Mouse (Mus musculus) heart, embryonic 16.5 days (tissue): Measurements from ENCODE around the gene Fam241b. TPM values are rescaled to one million over a fixed set of nuclear protein-coding genes. Genes with fewer than 3 reads are reported as not detected.

Experiments
- ATAC-seq: fragments of 200-750 bp; cut with Nextera tagmentation; replicated peaks from 2 replicates; pipeline ENCODE4 v1.8.0; 2017; ENCODE audit warnings: moderate number of reproducible peaks; ENCODE audit not compliant: insufficient read depth, low FRiP score; ENCODE audit errors: extremely low read depth
- H3K27ac ChIP-seq: fragments of 300-500 bp; sonication (generic); 2 replicates; pipeline ENCODE4 v1.5.1; 2014; ENCODE audit warnings: mild to moderate bottlenecking, low read length, control low read depth, moderate library complexity
- H3K27me3 ChIP-seq: fragments of 300-500 bp; sonication (generic); 2 replicates; pipeline ENCODE4 v1.6.1; 2014; ENCODE audit warnings: low read length, mixed read lengths; ENCODE audit not compliant: control insufficient read depth, insufficient read depth
- H3K36me3 ChIP-seq: fragments of 300-500 bp; sonication (generic); 2 replicates; pipeline ENCODE4 v1.6.1; 2014; ENCODE audit not compliant: control insufficient read depth, insufficient read depth
- H3K4me1 ChIP-seq: fragments of 300-500 bp; sonication (generic); 2 replicates; pipeline ENCODE4 v1.6.1; 2014; ENCODE audit warnings: low read length, mixed read lengths; ENCODE audit not compliant: control insufficient read depth, insufficient read depth
- H3K4me2 ChIP-seq: fragments of 300-500 bp; sonication (generic); 2 replicates; pipeline ENCODE4 v1.6.1; 2014; ENCODE audit warnings: low read depth, mild to moderate bottlenecking, control low read depth, low read length
- H3K4me3 ChIP-seq: fragments of 300-500 bp; sonication (generic); 2 replicates; pipeline ENCODE4 v1.5.1; 2014; ENCODE audit warnings: mild to moderate bottlenecking, control low read depth, low read length
- H3K9ac ChIP-seq: fragments of 300-500 bp; sonication (generic); 2 replicates; pipeline ENCODE4 v1.6.1; 2014; ENCODE audit warnings: low read length, control low read depth
- H3K9me3 ChIP-seq: fragments of 300-500 bp; sonication (generic); replicated peaks from 2 replicates; pipeline ENCODE4 v1.6.1; 2016; ENCODE audit warnings: low read length; ENCODE audit not compliant: control insufficient read depth
- WGBS: fragments of 180-500 bp; shearing (Covaris S2); extraction: QIAGEN DNeasy Blood & Tissue Kit; methylation state at CpG from one replicate; pipeline ENCODE4 v1.1.7; 2014; 5-methylcytosine and 5-hydroxymethylcytosine counted together
- polyA plus RNA-seq: library from polyadenylated mRNA; unstranded; fragments of >200 nt; fragmentation: Nextera tagmentation; extraction: Ambion mirVana; gene quantifications from 2 replicates; pipeline ENCODE4 v1.2.1, GENCODE M21; 2015

Gene Fam241b
- polyA plus RNA-seq, result 3.5 and 4.5 TPM in 2 replicates

DNA sequence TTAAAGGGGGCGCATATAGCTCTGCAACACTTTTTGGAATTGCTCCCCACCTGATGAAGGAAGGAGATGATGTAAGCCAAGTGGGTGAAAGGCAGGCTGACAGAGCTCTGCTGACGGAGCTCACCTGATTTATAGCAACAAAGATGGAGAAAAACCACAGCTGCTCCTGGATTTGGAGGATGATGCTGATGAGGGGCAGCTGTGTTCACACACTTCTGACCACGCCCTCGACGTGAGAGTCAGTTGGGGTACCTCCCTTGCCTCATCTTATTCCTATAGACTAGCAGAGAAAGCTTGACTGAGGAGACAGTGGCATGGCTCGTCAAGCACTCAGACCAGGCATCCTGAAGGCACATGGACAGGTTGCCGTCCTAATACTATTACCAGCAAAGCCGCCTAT, at the start of gene Fam241b:
TSS of gene Fam241b (minus strand) at position 101 of the 400 bp plus-strand sequence.
- Histone ChIP-seq H3K27me3 (peaks cover 8% of the 10 kb centered on the region), H3K9ac (no peak within 1 kb of the TSS), H3K4me2 (no peak within 1 kb of the TSS), H3K36me3 (no peaks in the 10 kb centered on the region), H3K4me1 (no peaks in the 10 kb centered on the region), H3K9me3 (no peaks in the 10 kb centered on the region), H3K27ac (no peak within 1 kb of the TSS), H3K4me3 (no peak within 1 kb of the TSS)
- 58% methylated on average over 8 of the region's 8 CpGs for WGBS
- no peak for ATAC-seq

GRCm38 (mm10) chr10:62192701-62193157, 49.0 kb upstream of the Fam241b start:
- WGBS, result 51% methylated on average over 9 of the region's 9 CpGs
- Histone ChIP-seq H3K27me3 (peaks cover 7% of the 10 kb centered on the region; the same call in 1 of the 2 replicates), H3K4me2 (no peak overlapping the region), H3K4me3 (no peak overlapping the region), H3K9ac (no peak overlapping the region), H3K36me3 (no peaks in the 10 kb centered on the region), H3K27ac (no peak overlapping the region), H3K4me1 (peaks cover 2% of the 10 kb centered on the region; the same call in 1 of the 2 replicates), H3K9me3 (no peaks in the 10 kb centered on the region)
- ATAC-seq, result no peak

GRCm38 (mm10) chr10:62190821-62191220, 47.1 kb upstream of the Fam241b start:
- Histone ChIP-seq H3K9me3 (no peaks in the 10 kb centered on the region), H3K4me2 (no peak overlapping the region), H3K36me3 (no peaks in the 10 kb centered on the region), H3K27me3 (peaks cover 7% of the 10 kb centered on the region; the same call in 1 of the 2 replicates), H3K4me3 (no peak overlapping the region), H3K4me1 (peaks cover 2% of the 10 kb centered on the region; the same call in 1 of the 2 replicates), H3K9ac (no peak overlapping the region), H3K27ac (no peak overlapping the region)
- 85% methylated on average over 7 of the region's 7 CpGs for WGBS
- no peak for ATAC-seq

DNA sequence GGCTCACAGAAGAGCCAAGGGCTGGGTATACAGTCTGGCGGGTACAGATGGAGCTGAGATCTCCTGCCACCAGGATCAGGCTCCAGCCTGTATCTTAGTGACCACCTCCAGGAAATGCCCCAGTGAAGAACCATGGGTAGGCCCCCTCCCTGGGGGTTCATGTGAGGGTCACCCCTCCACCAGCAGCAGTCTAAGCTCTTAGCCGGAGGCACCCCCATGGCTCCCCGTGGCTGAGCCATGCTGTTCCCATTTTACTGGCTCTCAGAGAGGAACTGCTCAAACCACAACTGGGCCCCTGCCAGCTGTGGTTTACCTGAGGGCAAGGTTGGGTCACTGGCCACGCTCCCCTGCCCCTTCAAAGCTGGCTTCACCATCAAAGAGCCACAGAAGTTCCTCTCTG, 46.2 kb upstream of the Fam241b start:
- H3K36me3 ChIP-seq, result no peaks in the 10 kb centered on the region
- H3K4me2 ChIP-seq, result no peak overlapping the region
- 68% methylated on average over 4 of the region's 4 CpGs for WGBS
- ATAC-seq, result no peak
- H3K9me3 ChIP-seq, result no peaks in the 10 kb centered on the region
- peaks cover 7% of the 10 kb centered on the region; the same call in 1 of the 2 replicates for H3K27me3 ChIP-seq
- no peaks in the 10 kb centered on the region for H3K4me1 ChIP-seq
- no peak overlapping the region for H3K4me3 ChIP-seq
- no peak overlapping the region for H3K9ac ChIP-seq
- no peak overlapping the region for H3K27ac ChIP-seq

DNA sequence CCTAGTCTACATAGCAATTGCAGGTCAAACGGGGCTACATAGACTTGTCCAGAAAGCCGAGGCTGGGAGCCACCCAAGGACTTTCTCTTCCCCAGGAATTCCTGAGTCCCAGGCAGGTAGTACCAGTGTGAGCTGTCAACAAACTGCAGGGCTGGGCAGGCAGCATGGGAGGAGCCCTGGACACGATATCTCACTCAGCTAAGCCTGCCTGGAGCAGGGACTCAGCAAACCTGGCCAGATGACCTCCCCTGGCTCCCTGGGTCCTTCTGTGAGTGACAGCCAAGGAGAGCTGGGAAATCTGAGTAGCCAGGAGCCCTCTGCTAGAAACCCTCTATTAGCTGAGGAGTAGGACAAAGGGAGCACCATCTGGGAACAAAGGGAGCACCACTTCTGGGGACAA, 45.6 kb upstream of the Fam241b start:
- no peaks in the 10 kb centered on the region for H3K9me3 ChIP-seq
- no peak overlapping the region for H3K4me3 ChIP-seq
- no peak overlapping the region for H3K9ac ChIP-seq
- H3K36me3 ChIP-seq, result no peaks in the 10 kb centered on the region
- no peaks in the 10 kb centered on the region for H3K4me1 ChIP-seq
- H3K27ac ChIP-seq, result no peak overlapping the region
- peaks cover 7% of the 10 kb centered on the region for H3K27me3 ChIP-seq
- H3K4me2 ChIP-seq, result no peak overlapping the region
- 45% methylated on average over 3 of the region's 3 CpGs for WGBS
- no peak for ATAC-seq

GRCm38 (mm10) chr10:62186882-62187281, 43.2 kb upstream of the Fam241b start:
- 21% methylated on average over 7 of the region's 7 CpGs for WGBS
- H3K9ac ChIP-seq, result no peak overlapping the region
- ATAC-seq, result no peak
- H3K4me2 ChIP-seq, result no peak overlapping the region
- no peak overlapping the region for H3K27ac ChIP-seq
- no peaks in the 10 kb centered on the region for H3K36me3 ChIP-seq
- no peaks in the 10 kb centered on the region for H3K9me3 ChIP-seq
- H3K27me3 ChIP-seq, result peaks cover 10% of the 10 kb centered on the region
- no peak overlapping the region for H3K4me3 ChIP-seq
- H3K4me1 ChIP-seq, result no peaks in the 10 kb centered on the region

DNA sequence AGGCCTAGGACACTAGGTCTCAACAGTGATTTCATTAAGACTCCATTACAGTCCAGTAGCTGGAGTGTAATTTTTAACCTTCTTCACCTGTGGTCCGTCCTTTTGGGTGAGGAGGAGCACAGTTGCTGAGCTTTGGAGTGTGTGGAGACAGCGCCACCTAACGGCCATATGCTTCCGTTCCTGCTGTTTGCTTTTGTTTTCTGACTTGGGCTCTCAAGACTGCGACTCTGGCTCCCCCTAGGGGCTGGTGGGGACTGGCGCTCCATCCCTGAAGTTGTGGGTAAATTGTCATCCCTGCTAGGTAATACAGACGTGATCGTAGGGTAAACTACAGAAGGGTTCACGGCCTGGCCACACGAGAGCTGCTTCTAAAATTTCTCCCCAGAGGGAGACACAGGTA, 39.3 kb upstream of the Fam241b start:
- peak; percentile 50 for ATAC-seq
- no peaks in the 10 kb centered on the region for H3K4me1 ChIP-seq

GRCm38 (mm10) chr10:62182471-62183014, 38.8 kb upstream of the Fam241b start:
- Histone ChIP-seq H3K4me3 (no peak overlapping the region), H3K9me3 (no peaks in the 10 kb centered on the region), H3K36me3 (no peaks in the 10 kb centered on the region), H3K27ac (no peak overlapping the region), H3K27me3 (peaks cover 3% of the 10 kb centered on the region), H3K4me1 (no peaks in the 10 kb centered on the region), H3K4me2 (no peak overlapping the region), H3K9ac (no peak overlapping the region)
- 72% methylated on average over 6 of the region's 6 CpGs for WGBS
- no peak for ATAC-seq

More for the DNA sequence above, 39.3 kb upstream of the Fam241b start:
- no peak overlapping the region for H3K4me3 ChIP-seq
- H3K27ac ChIP-seq, result no peak overlapping the region
- H3K9ac ChIP-seq, result no peak overlapping the region
- no peaks in the 10 kb centered on the region for H3K36me3 ChIP-seq
- H3K4me2 ChIP-seq, result no peak overlapping the region
- WGBS, result 1% methylated on average over 10 of the region's 10 CpGs
- H3K9me3 ChIP-seq, result no peaks in the 10 kb centered on the region
- H3K27me3 ChIP-seq, result peaks cover 5% of the 10 kb centered on the region

- 60% methylated on average over 3 of the region's 3 CpGs for WGBS
- H3K4me1 ChIP-seq, result no peaks in the 10 kb centered on the region
- no peak overlapping the region for H3K4me2 ChIP-seq
- H3K27ac ChIP-seq, result no peak overlapping the region
- no peak for ATAC-seq
- no peak overlapping the region for H3K9ac ChIP-seq
- H3K36me3 ChIP-seq, result no peaks in the 10 kb centered on the region
- H3K4me3 ChIP-seq, result no peak overlapping the region
- no peaks in the 10 kb centered on the region for H3K9me3 ChIP-seq
- H3K27me3 ChIP-seq, result peaks cover 3% of the 10 kb centered on the region
These were observed 38.0 kb upstream of the Fam241b start for GRCm38 (mm10) chr10:62181701-62182100.
